Mouse (Mus musculus) MEL-GATA-1-ER (cell line): ENCODE measurements around the gene Obscn.
A peak's percentile ranks its signal among the peaks of the same experiment; 100 is the strongest.

Source experiments
- DNase-seq: peaks from one replicate; pipeline ENCODE4 v3.0.0-alpha.2; 2012; ENCODE audit warnings: low read depth; ENCODE audit errors: extremely low read depth

Gene Obscn

DNA sequence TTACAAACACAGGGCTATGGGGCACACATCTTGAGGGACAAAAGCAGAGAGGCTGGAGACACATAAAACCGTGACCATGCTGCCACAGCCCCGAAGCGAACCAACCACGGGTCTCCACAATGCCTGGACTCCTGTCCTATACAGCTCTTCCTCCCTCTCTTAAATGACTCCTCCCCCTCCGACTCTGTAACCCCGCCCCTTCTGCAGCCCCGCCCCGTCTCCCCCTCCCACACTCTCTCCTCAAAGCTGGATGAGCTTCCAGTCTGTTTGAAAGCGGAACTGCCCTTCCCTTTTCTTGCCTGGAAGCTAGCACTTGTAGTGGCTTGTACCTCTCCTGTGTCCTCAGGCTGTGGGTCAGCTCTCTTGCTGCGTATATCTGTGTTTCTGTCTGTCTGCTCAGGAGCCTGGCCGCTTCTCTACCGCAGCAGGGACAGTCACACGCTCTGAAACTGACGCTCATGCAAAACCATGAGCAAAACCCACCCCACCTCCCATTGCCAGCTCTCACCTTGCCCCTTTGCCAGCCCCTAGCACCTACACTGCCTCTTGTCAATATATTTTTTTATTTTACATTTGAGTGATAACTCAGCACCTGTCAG, 5.7 kb upstream of the Obscn start:
- no peak for DNase-seq

DNA sequence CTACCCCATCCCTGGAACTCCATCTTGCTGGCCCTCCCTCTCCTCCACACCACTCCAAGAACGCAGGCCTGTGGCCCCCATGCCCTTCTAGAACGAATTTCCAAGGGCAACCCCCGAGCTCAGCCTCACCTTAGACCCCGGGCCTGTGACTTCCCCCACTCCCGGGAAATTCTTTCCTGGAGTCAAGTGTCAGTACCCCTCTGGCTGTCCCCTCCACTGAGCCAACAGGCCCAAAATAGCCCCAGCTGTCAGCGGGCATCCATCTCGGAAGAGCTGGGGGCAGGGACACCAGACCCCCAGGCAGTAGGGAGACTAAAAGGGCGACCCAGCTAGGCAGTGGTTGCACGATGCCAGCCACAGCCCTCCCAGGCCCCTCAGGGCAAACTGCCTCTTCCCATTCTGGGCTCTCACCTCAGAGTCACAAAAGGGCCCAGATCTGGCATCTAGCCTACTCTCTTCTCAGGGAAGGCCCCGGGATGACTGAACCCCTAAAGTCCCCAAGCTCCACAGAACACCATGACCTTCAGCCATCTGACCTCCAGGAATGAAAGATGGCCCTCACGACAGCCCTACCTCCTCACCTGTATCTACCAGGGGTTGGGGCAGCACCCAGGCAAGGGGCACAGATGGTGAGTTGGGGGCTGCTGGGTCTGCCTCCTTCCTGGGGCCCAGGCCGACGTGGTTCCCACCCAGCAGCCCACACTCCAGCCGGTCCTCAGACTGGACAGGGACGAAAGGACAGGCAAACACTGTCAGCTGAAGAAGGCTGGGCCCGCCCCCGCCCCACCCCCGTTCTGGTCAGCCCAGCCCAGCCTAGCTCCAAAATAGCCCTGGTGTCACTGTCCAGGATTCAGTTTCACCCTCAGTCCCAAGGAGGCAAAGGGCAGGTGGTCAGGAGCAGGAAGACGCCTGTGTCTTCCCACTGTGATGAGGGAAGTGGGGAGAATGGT, 2.6 kb upstream of the Obscn start:
- no peak for DNase-seq

DNA sequence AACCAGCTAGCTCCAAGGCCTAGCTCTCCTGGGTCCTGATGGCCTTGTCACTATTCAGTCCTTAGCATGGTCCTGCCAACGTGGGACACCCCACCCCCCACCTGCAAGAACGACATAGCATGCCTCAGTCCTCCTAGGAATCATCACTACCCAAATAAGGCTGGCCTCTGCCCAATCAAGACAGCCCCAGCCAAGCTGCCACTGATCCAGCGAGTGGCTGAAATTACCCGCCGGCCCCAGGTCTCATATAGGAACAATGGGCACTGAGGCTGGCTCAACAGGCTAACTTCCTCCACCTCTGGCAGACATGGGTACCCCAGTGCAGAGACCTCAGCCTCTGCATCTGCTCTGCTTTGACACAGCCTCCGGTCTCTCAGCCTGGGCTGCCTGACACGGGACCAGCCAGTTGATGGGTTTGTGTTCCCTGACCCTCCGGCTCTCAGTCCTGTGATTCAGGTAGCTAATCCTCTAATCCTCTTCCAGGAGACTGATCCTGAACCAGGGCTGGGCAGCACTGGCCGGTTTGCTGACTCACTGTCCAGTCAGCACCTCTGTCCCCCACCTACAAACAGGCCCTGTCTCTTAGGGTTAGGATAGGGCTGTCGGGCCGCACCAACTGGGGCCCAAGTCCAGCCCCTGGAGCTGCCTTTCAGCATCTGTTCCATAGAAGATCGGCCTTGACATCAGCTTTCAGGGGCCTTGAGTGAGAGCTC, 948 bp upstream of the Obscn start:
- no peak for DNase-seq

DNA sequence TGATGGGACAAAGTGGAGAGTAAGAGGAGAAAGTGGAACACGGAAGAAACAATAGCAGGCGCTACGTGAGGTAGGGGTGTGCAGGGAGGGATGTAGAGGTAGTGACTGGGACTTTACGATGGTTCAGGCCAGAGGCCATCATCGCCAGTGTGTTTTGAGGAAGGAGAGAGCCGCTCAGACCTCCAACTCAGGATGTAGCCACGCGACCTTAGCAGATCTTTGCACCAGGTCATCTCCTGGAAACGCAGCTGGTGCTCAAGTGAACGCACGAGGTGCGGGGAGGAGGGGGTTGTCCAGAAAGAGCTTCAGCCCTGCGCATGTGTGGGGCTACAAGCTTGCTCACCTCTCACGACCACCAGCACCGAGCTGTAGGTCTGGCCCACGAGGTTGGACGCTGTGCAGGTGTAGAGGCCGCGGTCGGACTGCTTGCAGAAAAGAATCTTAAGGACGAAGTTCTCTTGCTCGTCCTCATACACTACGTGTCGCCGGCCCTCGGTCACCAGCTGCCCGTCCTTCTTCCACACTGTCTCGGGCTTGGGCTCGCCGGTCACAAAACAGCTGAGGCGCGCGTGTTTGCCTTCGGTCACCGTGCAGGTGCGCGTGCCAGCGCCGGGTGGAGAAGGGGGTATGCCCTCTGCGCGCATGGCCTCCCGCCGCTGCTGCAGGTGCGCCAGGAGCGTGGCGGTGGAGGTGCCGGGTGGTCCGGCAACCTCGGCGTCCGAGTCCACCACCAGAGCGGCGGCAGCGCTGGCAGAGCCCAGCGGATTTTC, 966 bp downstream of the Obscn start:
- DNase-seq = no peak

DNA sequence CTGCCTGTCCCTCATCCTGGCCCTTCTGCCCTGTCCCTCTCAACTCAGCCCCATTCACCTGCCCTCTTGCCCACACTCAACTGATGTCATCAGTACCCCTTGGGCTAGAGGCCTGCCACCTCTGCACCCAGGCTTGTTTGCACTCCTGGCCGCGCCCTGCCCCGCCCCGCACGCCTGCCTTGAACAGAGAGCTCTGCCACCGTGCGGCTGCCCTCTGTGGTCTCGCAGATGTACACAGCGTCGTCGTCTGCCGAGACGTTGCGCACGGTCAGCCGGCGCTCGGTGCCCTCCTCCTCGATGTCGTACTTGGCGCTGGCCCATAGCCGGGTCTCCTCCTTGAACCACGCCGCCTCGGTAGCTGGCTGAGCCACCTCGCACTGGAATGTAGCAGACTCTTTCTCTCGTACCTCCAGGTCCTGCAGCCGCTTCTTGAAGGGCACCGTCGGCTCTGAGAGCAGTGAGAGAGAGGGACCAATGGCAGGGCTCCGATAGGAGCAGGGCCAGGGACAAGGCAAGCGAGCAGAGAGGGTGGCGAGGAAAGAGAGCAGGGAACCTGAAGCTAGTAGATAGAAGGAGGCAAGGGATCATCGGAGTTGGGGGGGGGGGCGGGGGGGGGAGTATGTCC, 1.7 kb downstream of the Obscn start:
- DNase-seq = no peak

DNA sequence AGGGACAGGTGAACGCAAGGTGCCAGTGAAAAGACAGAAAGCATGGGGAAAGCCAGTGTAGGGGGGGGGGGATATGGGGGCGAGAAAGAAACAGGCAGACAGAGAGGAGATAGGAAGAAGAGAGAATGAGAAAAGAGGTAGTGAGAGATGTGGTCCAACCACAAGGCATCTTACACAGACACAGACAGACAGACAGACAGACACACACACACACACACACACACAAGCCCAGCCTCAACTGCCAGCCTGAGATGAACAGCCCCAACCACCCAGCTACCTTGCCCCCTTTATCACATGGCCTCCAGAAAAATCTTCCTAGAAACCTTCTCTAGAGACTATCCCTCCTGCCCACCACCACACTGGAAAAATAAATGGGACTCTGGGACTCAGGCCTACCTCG, 4.1 kb downstream of the Obscn start:
- DNase-seq = peak; percentile 20

DNA sequence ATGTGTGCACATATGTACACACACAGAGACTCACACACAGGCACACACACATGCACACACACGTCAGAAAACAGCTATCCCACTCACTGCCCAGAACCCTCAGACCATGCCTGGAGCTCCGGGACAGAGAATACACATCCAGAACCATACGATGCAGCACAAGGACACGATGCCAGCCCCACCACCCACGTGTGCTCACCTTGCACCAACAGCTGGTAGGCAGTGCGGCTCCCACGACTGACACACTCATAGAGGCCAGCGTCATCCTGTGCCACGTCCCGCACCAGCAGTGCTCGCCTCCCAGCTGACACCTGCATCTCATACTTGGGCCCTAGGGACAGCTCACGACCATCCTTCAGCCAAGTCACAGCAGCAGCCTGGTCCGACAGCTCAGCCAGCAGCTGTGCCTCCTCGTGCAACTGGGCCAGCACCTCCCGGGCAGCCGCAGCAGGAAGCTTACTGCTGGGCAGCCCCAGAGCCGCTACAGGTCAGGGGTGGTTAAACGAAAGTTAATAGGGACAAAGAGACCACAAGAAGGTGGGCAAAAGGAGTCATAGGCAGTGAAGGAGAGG, 4.8 kb downstream of the Obscn start:
- peak; percentile 9 for DNase-seq

DNA sequence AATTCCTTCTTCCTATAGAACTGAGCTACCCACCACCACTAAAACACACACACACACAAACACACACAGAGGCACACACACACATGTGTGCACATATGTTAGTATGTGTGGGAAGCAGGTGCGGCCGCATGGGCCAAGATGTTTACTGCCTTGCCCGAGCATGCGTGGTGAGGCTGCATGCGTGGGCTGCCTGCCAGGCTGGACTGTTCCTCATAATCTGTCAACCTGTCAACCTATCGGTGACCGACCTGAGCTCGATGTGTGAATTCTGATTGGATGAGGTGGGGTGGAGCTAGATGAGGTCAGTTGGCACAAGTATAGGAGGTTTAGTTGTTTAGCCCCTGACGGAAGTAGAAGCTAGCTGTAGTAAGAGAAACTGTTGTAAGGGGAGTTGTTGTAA, 5.4 kb downstream of the Obscn start:
- DNase-seq = peak; percentile 73

DNA sequence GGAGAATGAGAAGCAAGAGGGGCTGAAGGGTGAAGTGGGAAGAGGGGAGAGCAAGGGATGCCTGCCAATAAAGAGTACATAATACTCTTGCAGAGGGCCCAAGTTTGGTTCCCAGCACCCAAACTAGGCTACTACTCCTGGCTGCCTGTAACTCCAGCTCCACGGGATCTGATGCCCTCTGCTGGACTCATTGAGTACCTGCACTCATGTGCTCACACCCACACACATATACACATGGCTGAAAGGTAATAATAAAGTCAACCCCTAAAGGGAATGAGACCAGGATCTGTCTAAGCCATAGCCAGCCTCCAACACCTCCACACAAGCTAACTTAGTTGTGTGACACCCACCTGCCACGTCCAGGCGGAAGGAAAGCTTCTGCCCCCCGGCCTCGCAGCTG, 30.3 kb downstream of the Obscn start:
- DNase-seq = no peak

DNA sequence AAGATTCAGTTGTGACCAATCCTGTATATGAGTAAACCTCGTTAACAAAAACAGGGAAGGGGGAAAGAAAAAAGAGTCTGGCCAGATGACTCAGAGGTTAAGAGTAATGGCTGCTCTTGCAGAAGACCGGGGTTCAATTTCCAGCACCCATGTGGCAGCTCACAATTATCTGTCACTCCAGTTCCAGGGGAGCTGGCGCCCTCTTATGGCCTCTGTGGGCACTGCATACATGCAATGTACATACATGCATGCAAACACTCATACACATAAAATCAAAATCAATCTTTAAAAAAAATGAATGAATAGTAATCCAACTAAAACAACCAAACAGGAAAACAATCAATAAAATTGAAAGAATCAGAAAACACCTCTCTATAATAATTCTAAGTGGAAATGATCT, 33.9 kb downstream of the Obscn start:
- DNase-seq = no peak

DNA sequence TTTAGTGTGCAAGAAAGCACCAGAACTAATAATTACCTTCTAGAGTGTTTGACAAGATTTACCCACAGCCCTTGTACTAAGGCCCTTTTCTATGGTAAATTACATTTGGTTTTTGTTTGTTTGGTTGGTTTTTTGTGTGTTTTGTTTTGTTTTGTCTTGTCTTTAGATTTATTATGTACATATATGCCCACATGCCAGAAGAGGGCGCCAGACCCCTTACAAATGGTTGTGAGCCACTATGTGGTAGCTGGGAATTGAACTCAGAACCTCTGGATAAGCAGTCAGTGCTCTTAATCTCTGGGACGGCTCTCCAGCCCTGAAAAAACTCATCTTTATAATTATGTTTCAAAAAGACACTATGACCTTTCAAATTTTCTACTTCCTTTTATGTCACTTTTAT, 37.9 kb downstream of the Obscn start:
- DNase-seq = peak; percentile 39

DNA sequence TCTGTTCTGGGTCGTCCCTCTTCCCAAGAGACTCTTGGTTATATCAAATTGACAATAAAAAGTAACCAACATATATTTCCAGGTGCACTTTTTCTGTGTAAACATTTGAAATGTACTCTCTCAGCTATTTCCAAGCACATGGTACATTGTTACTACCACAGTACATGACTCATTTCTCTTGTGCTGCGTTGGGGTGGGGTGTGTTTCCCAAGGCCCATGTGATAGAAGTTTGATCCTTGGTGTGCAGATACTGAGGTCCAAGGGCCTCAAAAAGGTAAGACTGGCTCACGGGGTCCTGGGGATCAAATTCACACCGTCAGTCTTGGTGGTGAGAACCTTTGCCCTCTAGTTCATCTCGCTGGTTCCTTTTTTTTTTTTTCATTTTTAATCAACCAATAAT, 38.4 kb downstream of the Obscn start:
- no peak for DNase-seq

DNA sequence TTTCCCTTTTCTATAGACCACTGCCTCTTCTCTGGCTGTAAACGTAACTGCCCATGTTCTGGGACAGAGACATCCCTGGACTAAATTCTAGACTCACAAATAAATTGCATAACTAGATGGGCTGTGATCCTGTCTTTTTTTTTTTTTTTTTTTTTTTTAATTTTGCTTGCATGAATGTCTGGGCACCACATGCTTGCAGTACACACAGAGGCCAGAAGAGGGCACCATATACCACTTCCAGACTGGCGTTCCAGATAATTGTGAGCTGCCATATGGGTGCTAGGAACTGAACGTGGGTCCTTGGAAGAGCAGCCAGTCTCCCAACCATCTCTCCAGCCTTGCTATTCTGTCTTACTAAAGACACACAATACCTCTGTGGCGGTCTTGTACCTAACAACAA, 42.0 kb downstream of the Obscn start:
- no peak for DNase-seq

DNA sequence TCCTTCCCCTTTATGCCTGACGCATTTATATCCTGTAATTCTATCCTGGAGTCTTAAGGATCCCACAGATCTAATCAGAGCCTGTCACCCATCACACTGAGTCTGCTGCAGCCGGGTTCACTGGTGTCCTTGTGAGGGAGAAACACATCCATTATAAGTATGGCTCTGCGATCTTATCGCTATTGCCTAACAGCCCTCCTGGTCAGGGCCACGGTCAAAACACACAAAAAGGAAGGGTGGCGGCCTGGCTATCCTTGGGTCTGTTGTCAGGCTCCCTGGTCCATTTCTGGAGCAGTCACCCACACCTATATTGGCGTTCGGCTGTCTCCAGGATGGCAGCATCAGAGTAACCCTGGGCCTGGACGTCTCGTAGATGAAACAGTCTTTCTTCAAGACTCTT, 48.6 kb downstream of the Obscn start:
- no peak for DNase-seq

DNA sequence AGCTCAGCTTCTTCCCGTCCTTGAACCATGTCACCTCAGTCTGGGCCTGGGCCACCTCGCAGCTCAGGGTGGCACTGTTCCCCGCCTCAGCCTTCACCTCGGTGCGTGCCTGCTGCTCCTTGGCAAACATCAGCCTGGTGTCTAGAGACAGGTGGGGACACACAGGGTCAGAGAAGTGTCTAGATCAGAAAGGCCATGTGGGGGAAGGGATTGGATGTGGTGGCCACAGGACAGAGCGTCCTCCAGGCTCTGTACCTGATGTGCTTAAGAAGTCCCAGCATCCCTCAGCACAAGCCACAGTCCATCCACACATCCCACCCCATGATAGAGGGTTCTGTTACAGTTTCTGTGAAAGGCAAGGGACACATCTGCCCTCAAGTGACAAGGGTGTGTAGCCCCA, 51.0 kb downstream of the Obscn start:
- no peak for DNase-seq

DNA sequence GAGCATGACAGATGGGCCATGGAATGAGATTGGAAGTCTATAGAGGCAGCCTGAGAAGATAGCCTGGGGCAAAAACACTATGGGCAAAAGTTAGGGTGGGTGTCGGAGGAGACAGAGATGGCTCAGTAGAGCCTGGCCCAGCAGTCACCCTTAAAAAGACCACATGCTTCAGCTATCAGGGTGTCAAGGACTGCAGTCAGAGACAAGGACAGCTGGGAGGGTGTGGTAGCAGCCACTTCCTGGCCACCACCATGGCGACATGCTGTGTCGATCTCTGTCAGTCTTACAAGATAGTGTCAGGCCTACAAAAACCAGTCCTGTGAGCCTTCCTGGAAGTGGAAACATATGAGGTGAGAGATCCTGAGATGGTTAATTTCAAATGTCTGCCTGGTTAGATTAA, 53.1 kb downstream of the Obscn start:
- peak; percentile 73 for DNase-seq

DNA sequence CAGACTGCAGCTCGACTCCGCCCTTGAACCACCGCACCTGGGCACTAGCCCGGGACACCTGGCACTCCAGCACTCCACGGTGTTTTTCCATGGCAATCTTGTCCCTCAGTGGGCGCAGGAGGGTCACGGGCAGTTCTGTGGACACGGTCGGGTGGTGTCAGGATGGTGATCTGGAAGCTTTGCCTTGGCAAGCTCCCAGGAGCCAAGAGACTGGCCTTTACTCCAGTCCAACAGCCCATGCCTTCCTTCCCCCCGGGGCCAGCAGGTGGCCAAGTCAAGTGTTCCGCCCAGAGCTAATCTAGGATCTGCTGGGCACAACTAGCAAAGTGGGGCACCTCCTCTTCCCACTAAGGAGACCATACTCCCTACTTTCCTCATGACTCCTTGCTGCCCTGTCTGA, 57.9 kb downstream of the Obscn start:
- DNase-seq = no peak

DNA sequence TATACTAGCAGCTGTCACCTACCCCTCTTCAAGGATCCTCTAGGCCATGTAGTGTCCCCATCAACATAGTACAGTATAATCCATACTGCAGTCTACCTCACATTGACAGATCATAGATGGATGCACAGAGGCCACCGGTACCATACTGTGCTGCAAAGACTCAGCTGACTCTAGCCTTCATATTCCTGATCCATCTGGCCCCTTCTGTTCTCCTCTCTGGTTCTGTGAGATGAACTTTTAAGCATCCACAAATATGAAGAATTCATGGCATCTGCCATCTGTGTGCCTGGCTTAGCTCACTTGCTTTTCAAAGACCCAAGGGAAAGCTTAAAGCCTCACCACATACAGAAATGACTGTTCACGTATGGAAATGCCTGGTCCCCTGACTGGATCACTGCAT, 65.9 kb downstream of the Obscn start:
- no peak for DNase-seq

DNA sequence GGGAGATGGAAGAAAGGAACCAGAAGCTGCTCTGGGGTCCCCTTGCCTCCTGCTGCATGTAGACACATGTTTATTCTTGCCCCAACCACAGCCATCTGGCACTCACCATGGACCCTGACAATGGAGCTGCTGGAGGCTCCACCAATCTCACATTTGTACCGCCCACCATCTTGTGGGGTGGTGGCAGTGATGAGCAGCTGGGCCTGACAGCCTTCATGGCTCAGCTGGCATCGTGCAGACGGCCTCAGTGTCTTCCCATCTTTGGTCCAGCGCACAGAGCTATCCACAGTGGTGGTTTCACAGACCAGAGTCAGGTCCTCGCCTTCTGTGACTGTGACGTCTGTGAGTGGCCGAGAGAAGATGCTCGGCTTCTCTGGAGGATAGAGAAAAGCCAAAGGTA, 67.3 kb downstream of the Obscn start:
- no peak for DNase-seq

DNA sequence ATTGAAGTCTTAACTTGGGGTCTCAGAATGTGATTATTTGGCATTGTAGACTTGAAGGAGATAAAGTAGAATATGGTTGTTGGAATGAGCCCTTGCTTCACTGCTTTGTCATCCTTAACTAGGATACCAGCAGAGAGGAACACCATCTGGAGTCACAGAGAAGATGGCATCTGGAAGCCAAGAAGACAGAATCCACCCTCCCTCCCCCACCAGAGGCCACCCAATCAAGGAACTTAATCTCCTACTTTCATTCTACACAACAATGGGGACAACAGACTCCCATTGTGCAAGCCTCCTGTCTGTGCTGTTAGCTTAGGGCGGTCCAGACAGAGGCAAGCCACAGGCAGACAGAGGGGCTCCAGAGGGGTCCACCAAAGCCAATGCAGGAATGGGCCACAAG, 67.8 kb downstream of the Obscn start:
- DNase-seq = no peak

DNA sequence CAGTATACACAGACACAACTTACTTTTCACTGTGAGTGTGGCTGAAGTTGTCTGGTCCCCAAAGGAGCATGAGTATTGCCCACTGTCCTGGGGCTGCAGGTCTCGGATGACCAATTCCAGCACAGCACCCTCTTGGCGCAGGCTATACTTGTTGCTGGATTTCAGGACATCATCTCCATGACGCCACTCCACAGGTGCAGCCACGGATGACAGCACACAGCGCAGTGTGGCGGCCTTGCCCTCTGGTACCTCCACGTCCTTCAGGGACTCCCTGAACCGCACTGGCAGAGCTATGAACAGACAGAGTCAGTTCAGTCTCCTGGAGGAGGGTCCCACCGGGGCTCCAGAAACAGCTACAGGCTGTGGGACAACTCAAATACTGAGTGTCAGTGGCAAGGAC, 68.3 kb downstream of the Obscn start:
- no peak for DNase-seq
